Mouse (Mus musculus): ENCODE measurements at regions not wholly inside any gene's neighbourhood (a gene's known extent, or its start where the extent isn't known, plus 50 kb on each side); places are given as distances from the start of the nearest gene placed in this dataset.

DNA sequence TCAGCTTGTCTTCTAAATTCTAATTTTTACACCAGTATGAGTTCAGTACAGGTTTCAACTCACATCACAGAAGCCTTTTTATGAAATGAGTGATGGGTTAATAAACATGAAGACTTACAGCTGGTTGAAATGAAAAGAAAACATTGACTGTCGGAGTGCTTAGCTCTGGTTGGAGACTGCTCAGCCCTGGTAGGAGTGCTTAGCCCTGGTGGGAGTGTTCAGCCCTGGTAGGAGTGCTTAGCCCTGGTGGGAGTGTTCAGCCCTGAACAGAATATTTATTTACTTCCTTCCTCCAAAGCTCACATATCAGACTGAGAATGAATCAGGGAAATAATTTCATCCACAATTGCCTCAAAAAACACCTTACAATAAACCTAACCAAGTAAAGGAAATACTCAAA, 202.1 kb upstream of the Ptchd4 start:
- no peak for TF ChIP-seq CTCF (IDR thresholded peaks at IDR 0.05; ENCODE audit: borderline replicate concordance, extremely low read depth, insufficient read depth, insufficient read length)
- TF ChIP-seq POLR2A (IDR thresholded peaks at IDR 0.05; ENCODE audit: borderline replicate concordance, extremely low read depth, insufficient read depth, insufficient read length, poor library complexity, severe bottlenecking), result no peak
